Comparison of ENCODE assay signal across 24 mouse cellular contexts in genomic region chr3:104109478-104109877, GRCm38 (mm10).
DNase-seq lines count a peak whose midpoint lies in the region; ATAC-seq and TF ChIP-seq lines count a peak whose summit lies in the region.
"Had no signal": no experiment of that assay in that cellular context is flagged by ENCODE, and none has a peak within 500 bp of the region (broad histone marks: within the 10 kb centered on the region; RNA-seq: fewer than 3 reads in every experiment).

No protein-coding gene starts in this region.

- no peaks in the 10 kb centered on the region for H3K27me3 ChIP-seq in liver, adult 2 months (ENCODE audit: control insufficient read depth, insufficient read depth, low read length)
- H3K27me3 ChIP-seq in liver, embryonic 12.5 days (replicated peaks) = no peaks in the 10 kb centered on the region
- H3K27me3 ChIP-seq: heart, embryonic 15.5 days; hindbrain, embryonic 15.5 days; intestine, embryonic 15.5 days; limb, embryonic 15.5 days; midbrain, embryonic 13.5 days; neural tube, embryonic 13.5 days had no signal

- H3K9ac ChIP-seq in liver, adult 2 months (ENCODE audit: low read depth, low read length) = no peak overlapping the region
- H3K9ac ChIP-seq in liver, embryonic 12.5 days = no peak overlapping the region
- H3K9ac ChIP-seq: heart, embryonic 15.5 days; hindbrain, embryonic 15.5 days; intestine, embryonic 15.5 days; limb, embryonic 15.5 days; liver, postnatal 0 days; midbrain, embryonic 13.5 days; neural tube, embryonic 13.5 days had no signal

- H3K4me1 ChIP-seq in liver, adult 2 months (ENCODE audit: control insufficient read depth, insufficient read depth, low read length) = no peaks in the 10 kb centered on the region
- no peaks in the 10 kb centered on the region for H3K4me1 ChIP-seq in liver, embryonic 12.5 days
- H3K4me1 ChIP-seq: hindbrain, embryonic 15.5 days; intestine, embryonic 15.5 days; limb, embryonic 15.5 days; midbrain, embryonic 13.5 days; neural tube, embryonic 13.5 days had no signal

- intact Hi-C loops in gastrocnemius, adult 2 months (cut with DNase I) = loop anchor here (5.0 kb wide), 1 partner anchor 333 kb away; no protein-coding TSS in a partner anchor
- intact Hi-C loops in left cerebral cortex, postnatal 4 days (cut with DNase I) = loop anchor here (10.0 kb wide), 1 partner anchor 335 kb away; no protein-coding TSS in a partner anchor

- no peak for ATAC-seq in liver, embryonic 12.5 days
- ATAC-seq: intestine, embryonic 15.5 days; liver, postnatal 0 days; midbrain, embryonic 13.5 days had no signal

- H3K36me3 ChIP-seq in liver, adult 2 months (ENCODE audit: control insufficient read depth, insufficient read depth, low read length) = no peaks in the 10 kb centered on the region
- H3K36me3 ChIP-seq in liver, embryonic 12.5 days = no peaks in the 10 kb centered on the region
- H3K36me3 ChIP-seq: heart, embryonic 15.5 days; hindbrain, embryonic 15.5 days; intestine, embryonic 15.5 days; limb, embryonic 15.5 days; midbrain, embryonic 13.5 days; neural tube, embryonic 13.5 days had no signal

- H3K79me2 ChIP-seq in liver, adult 2 months (ENCODE audit: control insufficient read depth, insufficient read depth, low read length) = no peaks in the 10 kb centered on the region; the same call in 1 of the 2 replicates

- TF ChIP-seq POLR2A in liver, adult 2 months (IDR thresholded peaks at IDR 0.05; ENCODE audit: extremely low read depth, insufficient read depth, low read length) = no peak

- DNase-seq in liver, adult 2 months (ENCODE audit: extremely low read depth, low read depth, low spot score) = peak; percentile 80
- DNase-seq in urinary bladder, postnatal 36 days (ENCODE audit: low spot score in 2 of 2) = peak; percentile 43 to 47
- no peak for DNase-seq in urinary bladder, adult 2 months (ENCODE audit: low spot score)
- DNase-seq in adrenal gland, postnatal 25 days = peak; percentile 32
- no peak for DNase-seq in gastrocnemius, adult 2 months
- no peak for DNase-seq in left cerebral cortex, postnatal 4 days
- DNase-seq: B cell, adult 2 months; cerebellum, adult 18-20 months; gastrocnemius, postnatal 10 days; heart, adult 2 months; heart, postnatal 4 days; kidney, adult 9 months; kidney, postnatal 25 days; liver, postnatal 0 days; right cerebral cortex, postnatal 14 days; spleen, adult 18-20 months; thymus, postnatal 4 days had no signal

- H3K4me3 ChIP-seq in liver, adult 2 months (ENCODE audit: insufficient read depth, low read depth, low read length) = no peak overlapping the region
- no peak overlapping the region for H3K4me3 ChIP-seq in liver, embryonic 12.5 days
- H3K4me3 ChIP-seq in gastrocnemius, adult 2 months = no peak overlapping the region
- H3K4me3 ChIP-seq: heart, adult 2 months; heart, embryonic 15.5 days; hindbrain, embryonic 15.5 days; intestine, embryonic 15.5 days; limb, embryonic 15.5 days; midbrain, embryonic 13.5 days; neural tube, embryonic 13.5 days had no signal

- TF ChIP-seq CTCF in liver, adult 2 months (IDR thresholded peaks at IDR 0.05; ENCODE audit: low read depth, low read length) = no peak
- TF ChIP-seq CTCF in gastrocnemius, adult 2 months (IDR thresholded peaks at IDR 0.05) = no peak

- H3K9me3 ChIP-seq in liver, embryonic 12.5 days (replicated peaks) = no peaks in the 10 kb centered on the region
- H3K9me3 ChIP-seq: heart, embryonic 15.5 days; hindbrain, embryonic 15.5 days; intestine, embryonic 15.5 days; limb, embryonic 15.5 days; midbrain, embryonic 13.5 days; neural tube, embryonic 13.5 days had no signal

- H3K4me2 ChIP-seq in liver, embryonic 12.5 days = no peak overlapping the region
- H3K4me2 ChIP-seq: heart, embryonic 15.5 days; hindbrain, embryonic 15.5 days; intestine, embryonic 15.5 days; limb, embryonic 15.5 days; midbrain, embryonic 13.5 days; neural tube, embryonic 13.5 days had no signal

- 30% methylated on average over 3 of the region's 3 CpGs for WGBS in liver, adult 2 months
- 67% methylated on average over 3 of the region's 3 CpGs for WGBS in liver, embryonic 12.5 days (ENCODE audit: insufficient replicate concordance)

- no peak overlapping the region for H3K27ac ChIP-seq in liver, adult 2 months (replicated peaks; ENCODE audit: insufficient read depth, low read depth, low read length)
- H3K27ac ChIP-seq in liver, embryonic 12.5 days = no peak overlapping the region
- H3K27ac ChIP-seq in gastrocnemius, adult 2 months = no peak overlapping the region
- H3K27ac ChIP-seq: heart, adult 2 months; heart, embryonic 15.5 days; hindbrain, embryonic 15.5 days; intestine, embryonic 15.5 days; limb, embryonic 15.5 days; midbrain, embryonic 13.5 days; neural tube, embryonic 13.5 days had no signal

Comparison
In these comparisons a context has a peak if more than half of its experiments do, and no peak if none do; other contexts are left out.
1. DNase-seq: peak in liver, adult 2 months (single experiment), urinary bladder, postnatal 36 days (2 of 2) and adrenal gland, postnatal 25 days (single experiment); none in urinary bladder, adult 2 months (single experiment), gastrocnemius, adult 2 months (single experiment) and left cerebral cortex, postnatal 4 days (single experiment).